Mouse (Mus musculus): ENCODE data around the gene Olfr912. TPM values are rescaled to one million over a fixed set of nuclear protein-coding genes. Genes with fewer than 3 reads are reported as not detected.

The Olfr912 gene
- polyA plus RNA-seq (2014; fragmentation: Illumina TruSeq; extraction: RNeasy Lipid Tissue Mini Kit (QIAGEN cat#74804); ENCODE audit: low replicate concordance), result not detected

DNA sequence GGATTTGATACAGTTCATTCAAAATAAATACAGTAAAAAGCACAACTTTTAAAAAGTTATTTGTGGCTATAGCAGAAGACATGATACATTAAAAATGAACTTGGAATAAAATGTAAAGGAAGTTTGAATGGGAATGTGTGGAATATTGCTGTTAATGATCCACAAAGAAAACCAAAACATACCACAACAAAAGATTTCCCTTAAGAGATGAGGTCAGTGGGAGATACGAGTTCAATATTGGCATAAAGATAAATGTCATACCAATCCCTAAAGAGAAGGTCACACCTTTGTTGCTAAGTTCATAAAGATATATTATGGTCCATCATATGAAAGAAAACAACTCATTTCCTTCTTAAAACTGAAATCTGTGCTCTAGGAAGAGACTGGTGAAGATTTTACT lies at the start of gene Olfr912:
TSS of gene Olfr912 (plus strand) at position 301 of the 400 bp plus-strand sequence.

GRCm38 (mm10) chr9:38537549-38537948 lies 42.4 kb upstream of the Olfr912 start, which contains the start of gene Olfr910:
Olfr910 (plus strand) TSS chr9:38537849.

DNA sequence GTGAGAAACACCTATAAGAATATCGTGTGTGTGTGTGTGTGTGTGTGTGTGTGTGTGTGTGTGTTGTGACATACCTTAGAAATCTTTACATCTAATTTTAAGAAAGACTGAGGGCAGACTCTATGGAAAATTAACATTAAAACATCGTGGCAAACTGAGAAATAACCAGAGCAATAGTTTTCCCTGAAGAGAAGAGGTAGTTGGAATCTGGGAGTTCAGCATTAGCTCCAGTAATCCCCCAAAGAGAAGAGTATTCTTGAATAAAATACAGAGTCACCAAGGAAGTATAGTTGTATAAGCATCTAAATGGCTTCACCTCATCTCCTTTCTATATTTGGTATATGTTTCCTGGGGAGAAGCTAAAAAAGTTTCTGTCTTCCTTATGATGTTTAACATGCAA lies 12.5 kb downstream of the Olfr912 start, which contains the start of gene Olfr913:
TSS of gene Olfr913 (plus strand) at position 301 of the 400 bp plus-strand sequence.

DNA sequence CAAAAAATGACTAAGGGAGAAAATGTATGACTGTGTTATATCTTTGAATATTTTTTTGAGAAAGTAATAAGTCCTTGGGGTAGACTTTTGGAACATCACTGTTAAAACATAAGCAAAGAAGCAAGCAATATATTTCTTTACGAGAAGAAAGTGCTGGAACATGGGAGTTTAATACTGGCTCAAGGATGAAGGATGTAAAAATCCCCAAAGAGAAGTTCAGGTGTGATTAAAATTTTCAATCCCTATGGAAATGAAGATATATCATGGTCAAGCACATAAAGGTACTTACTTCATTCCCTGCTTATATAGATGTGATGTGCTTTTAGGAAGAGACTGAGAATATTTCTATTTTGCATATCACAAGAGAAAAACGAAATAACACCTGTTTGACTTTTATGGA lies 24.8 kb downstream of the Olfr912 start, which contains the start of gene Olfr914:
TSS of gene Olfr914 (plus strand) at position 301 of the 400 bp plus-strand sequence.

Other genes with a start within 250 kb of the Olfr912 start
- not detected for gene Olfr898, start 231.8 kb upstream of the Olfr912 start, polyA plus RNA-seq (2014; fragmentation: Illumina TruSeq; extraction: RNeasy Lipid Tissue Mini Kit (QIAGEN cat#74804); ENCODE audit: low replicate concordance)
- gene Olfr250, start 213.3 kb upstream of the Olfr912 start, polyA plus RNA-seq (2014; fragmentation: Illumina TruSeq; extraction: RNeasy Lipid Tissue Mini Kit (QIAGEN cat#74804); ENCODE audit: low replicate concordance), result not detected
- gene Olfr251, start 203.1 kb upstream of the Olfr912 start, polyA plus RNA-seq (2014; fragmentation: Illumina TruSeq; extraction: RNeasy Lipid Tissue Mini Kit (QIAGEN cat#74804); ENCODE audit: low replicate concordance), result not detected
- not detected for gene Olfr147, start 178.5 kb upstream of the Olfr912 start, polyA plus RNA-seq (2014; fragmentation: Illumina TruSeq; extraction: RNeasy Lipid Tissue Mini Kit (QIAGEN cat#74804); ENCODE audit: low replicate concordance)
- not detected for gene Olfr901, start 150.7 kb upstream of the Olfr912 start, polyA plus RNA-seq (2014; fragmentation: Illumina TruSeq; extraction: RNeasy Lipid Tissue Mini Kit (QIAGEN cat#74804); ENCODE audit: low replicate concordance)
- gene Olfr902, start 132.5 kb upstream of the Olfr912 start, polyA plus RNA-seq (2014; fragmentation: Illumina TruSeq; extraction: RNeasy Lipid Tissue Mini Kit (QIAGEN cat#74804); ENCODE audit: low replicate concordance), result not detected
- gene Olfr904, start 117.0 kb upstream of the Olfr912 start, polyA plus RNA-seq (2014; fragmentation: Illumina TruSeq; extraction: RNeasy Lipid Tissue Mini Kit (QIAGEN cat#74804); ENCODE audit: low replicate concordance), result not detected
- not detected for gene Olfr905, start 109.1 kb upstream of the Olfr912 start, polyA plus RNA-seq (2014; fragmentation: Illumina TruSeq; extraction: RNeasy Lipid Tissue Mini Kit (QIAGEN cat#74804); ENCODE audit: low replicate concordance)
- not detected for gene Olfr906, start 93.1 kb upstream of the Olfr912 start, polyA plus RNA-seq (2014; fragmentation: Illumina TruSeq; extraction: RNeasy Lipid Tissue Mini Kit (QIAGEN cat#74804); ENCODE audit: low replicate concordance)
- gene Olfr907, start 84.4 kb upstream of the Olfr912 start, polyA plus RNA-seq (2014; fragmentation: Illumina TruSeq; extraction: RNeasy Lipid Tissue Mini Kit (QIAGEN cat#74804); ENCODE audit: low replicate concordance), result not detected
- not detected for gene Olfr911-ps1, start 58.6 kb upstream of the Olfr912 start, polyA plus RNA-seq (2014; fragmentation: Illumina TruSeq; extraction: RNeasy Lipid Tissue Mini Kit (QIAGEN cat#74804); ENCODE audit: low replicate concordance)
- gene Olfr910, start 42.3 kb upstream of the Olfr912 start, polyA plus RNA-seq (2014; fragmentation: Illumina TruSeq; extraction: RNeasy Lipid Tissue Mini Kit (QIAGEN cat#74804); ENCODE audit: low replicate concordance), result not detected
- not detected for gene Olfr913, start 12.6 kb downstream of the Olfr912 start, polyA plus RNA-seq (2014; fragmentation: Illumina TruSeq; extraction: RNeasy Lipid Tissue Mini Kit (QIAGEN cat#74804); ENCODE audit: low replicate concordance)
- not detected for gene Olfr914, start 24.9 kb downstream of the Olfr912 start, polyA plus RNA-seq (2014; fragmentation: Illumina TruSeq; extraction: RNeasy Lipid Tissue Mini Kit (QIAGEN cat#74804); ENCODE audit: low replicate concordance)
- gene Olfr916, start 79.7 kb downstream of the Olfr912 start, polyA plus RNA-seq (2014; fragmentation: Illumina TruSeq; extraction: RNeasy Lipid Tissue Mini Kit (QIAGEN cat#74804); ENCODE audit: low replicate concordance), result not detected
- gene Olfr917, start 85.7 kb downstream of the Olfr912 start, polyA plus RNA-seq (2014; fragmentation: Illumina TruSeq; extraction: RNeasy Lipid Tissue Mini Kit (QIAGEN cat#74804); ENCODE audit: low replicate concordance), result not detected
- gene Olfr918, start 94.4 kb downstream of the Olfr912 start, polyA plus RNA-seq (2014; fragmentation: Illumina TruSeq; extraction: RNeasy Lipid Tissue Mini Kit (QIAGEN cat#74804); ENCODE audit: low replicate concordance), result not detected
- gene Olfr919, start 123.5 kb downstream of the Olfr912 start, polyA plus RNA-seq (2014; fragmentation: Illumina TruSeq; extraction: RNeasy Lipid Tissue Mini Kit (QIAGEN cat#74804); ENCODE audit: low replicate concordance), result not detected
- gene Vwa5a, start 138.1 kb downstream of the Olfr912 start, polyA plus RNA-seq (2014; fragmentation: Illumina TruSeq; extraction: RNeasy Lipid Tissue Mini Kit (QIAGEN cat#74804); ENCODE audit: low replicate concordance), result 71.8 TPM
- gene Olfr920, start 172.1 kb downstream of the Olfr912 start, polyA plus RNA-seq (2014; fragmentation: Illumina TruSeq; extraction: RNeasy Lipid Tissue Mini Kit (QIAGEN cat#74804); ENCODE audit: low replicate concordance), result 0.52 TPM
- 0.15 TPM for gene Olfr921, start 192.9 kb downstream of the Olfr912 start, polyA plus RNA-seq (2014; fragmentation: Illumina TruSeq; extraction: RNeasy Lipid Tissue Mini Kit (QIAGEN cat#74804); ENCODE audit: low replicate concordance)
- not detected for gene Olfr922, start 234.4 kb downstream of the Olfr912 start, polyA plus RNA-seq (2014; fragmentation: Illumina TruSeq; extraction: RNeasy Lipid Tissue Mini Kit (QIAGEN cat#74804); ENCODE audit: low replicate concordance)
- not detected for gene Olfr923, start 246.4 kb downstream of the Olfr912 start, polyA plus RNA-seq (2014; fragmentation: Illumina TruSeq; extraction: RNeasy Lipid Tissue Mini Kit (QIAGEN cat#74804); ENCODE audit: low replicate concordance)

Measured in small intestine, adult 10 weeks (tissue).